Mouse (Mus musculus) cerebellum, adult 9-11 months (tissue): ENCODE measurements at regions not wholly inside any gene's neighbourhood (a gene's known extent, or its start where the extent isn't known, plus 50 kb on each side); places are given as distances from the start of the nearest gene placed in this dataset.

Experiments
- DNase-seq: peaks from one replicate; pipeline ENCODE4 v3.0.0; 2022

DNA sequence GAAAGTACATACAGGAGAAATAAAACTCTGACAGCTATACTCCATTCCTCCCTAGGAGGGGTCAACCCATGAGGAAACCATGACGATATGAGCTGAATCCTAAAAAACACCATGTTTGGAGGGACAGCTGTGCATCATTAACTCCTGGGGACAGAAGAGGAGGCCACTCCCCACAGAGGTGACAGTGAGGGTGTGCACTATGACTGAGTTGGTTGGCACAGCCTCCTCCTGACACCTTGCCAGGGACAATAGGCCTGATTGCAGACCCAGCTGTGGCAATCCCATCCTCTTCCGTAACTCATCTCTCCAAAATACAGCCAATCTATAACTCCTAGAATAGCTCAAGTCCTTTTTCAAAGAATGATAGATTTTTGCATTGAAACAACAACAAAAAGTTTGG lies 112.0 kb downstream of the Rbm43 start:
- no peak for DNase-seq

DNA sequence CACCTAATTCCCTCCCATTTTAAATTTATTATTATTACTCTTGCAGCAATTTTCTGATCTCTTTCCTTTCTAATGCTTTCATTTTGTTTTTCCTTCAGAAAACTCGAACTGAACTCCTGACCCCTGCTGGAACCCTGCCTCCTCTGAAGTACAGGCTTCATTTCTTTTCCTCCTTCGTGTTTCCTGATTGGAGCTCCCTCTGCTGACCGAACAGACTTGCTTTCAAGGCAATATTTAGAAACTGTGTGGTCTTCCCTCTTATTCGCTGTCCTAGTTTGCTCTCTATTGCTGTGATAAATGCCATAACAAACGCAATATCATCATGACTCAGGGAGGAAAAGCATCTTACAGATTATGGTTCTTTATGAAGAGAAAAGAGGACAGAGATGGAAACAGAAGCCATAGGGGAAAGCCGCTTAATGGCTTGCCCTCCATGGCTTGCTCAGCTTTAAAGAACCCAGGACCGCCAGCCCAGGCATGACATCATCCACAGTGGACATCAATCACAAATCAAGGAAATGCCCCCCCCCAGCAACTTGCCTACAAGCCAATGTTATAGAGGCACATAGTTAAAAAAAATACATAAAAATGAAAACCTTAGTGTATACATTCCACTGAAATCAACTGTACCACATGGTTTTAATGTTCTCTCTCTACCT lies 104.5 kb downstream of the Rbm43 start:
- DNase-seq: no peak

DNA sequence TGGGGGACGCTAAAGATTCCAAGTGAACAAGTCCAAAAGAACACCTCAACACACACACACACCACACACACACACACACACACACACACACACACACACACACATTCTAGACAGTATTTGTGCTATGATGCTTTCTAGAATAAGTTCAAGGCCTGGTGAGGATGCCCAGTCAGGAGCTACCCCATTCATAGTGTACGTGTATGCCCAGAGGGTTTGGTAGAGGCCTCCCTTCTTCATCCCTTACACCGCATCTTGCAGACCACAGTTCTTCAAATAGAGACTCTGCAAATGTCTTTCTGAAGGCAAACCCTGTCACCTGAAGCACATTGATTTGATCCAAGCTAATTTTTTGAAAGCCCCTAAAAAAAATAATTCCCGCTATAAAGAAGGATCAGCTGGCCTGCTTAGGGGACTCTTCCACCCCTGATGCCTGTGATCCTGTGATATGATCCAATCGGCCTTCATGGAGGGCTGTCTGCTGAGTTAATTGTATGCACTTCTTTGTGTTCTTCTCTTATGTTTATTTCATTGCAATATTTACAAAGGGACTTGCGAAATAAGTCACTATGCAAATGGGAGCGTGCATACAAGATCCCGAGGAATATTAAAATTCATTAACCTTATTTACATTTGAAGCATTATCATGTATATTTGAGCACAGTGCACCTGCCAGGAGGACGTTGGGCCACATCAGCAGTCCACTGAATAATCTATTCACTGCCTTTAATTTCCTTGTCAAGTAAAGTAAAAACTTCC lies 103.8 kb downstream of the Rbm43 start:
- no peak for DNase-seq

DNA sequence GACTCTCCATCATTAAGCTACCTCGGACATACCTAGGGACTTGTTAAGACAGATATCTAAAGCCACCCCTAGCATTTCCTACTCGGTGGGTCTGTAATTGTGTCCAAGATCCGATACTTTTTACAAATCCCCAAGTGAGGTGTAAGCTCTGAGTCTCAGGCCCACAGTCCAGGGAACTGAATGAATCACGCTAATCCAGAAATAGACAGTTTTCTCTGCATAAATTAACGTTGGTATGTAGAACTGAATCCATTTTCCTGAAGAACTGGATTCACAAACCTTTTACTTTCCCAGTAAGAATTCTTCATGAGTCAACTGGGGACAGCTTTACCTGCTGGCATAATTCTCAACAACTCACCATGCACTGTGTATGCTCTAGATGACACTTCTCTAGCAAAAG lies 97.1 kb downstream of the Rbm43 start:
- no peak for DNase-seq

- peak; percentile 21 for DNase-seq
These were observed 94.2 kb downstream of the Rbm43 start for GRCm38 (mm10) chr2:51840808-51841207.

DNA sequence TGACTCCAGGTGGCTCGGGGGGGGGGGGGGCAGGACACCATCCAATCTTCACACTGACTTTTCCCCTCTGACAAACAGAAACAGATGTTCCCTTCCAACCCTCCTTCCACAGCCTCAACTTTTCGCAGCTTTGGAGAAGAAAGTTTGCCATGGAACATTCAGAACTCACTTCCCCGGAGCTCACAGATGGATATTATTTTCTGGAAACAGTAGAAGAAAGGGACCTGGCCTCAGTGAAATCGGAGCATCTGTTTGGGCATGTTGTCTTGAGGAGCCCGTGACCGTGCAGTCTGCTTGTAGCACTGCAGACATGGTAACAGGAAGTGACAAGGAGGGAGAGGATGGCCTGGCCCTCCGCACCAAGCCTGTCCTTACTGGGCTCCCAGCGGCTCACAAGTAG lies 90.1 kb downstream of the Rbm43 start:
- DNase-seq: no peak

- DNase-seq: no peak
These were observed 87.4 kb downstream of the Rbm43 start for GRCm38 (mm10) chr2:51847556-51847955.

DNA sequence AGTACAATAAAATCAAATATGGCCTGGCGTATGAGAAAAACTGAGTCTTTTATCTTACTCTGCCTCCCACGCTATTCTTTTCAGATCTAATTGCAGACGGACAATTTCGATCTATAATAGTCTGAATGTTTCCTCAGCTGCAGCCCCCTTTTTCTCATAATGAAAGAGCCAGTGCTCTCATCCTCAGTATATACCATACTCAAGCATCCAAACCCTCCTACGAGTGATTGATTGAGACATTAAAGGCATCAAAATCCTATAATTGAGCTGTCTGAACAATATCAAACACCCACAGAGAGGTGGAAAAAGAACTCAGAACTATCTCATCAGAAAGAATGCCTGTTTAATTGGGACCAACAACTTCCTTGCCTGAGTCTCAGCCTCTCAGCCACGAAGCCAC lies 87.0 kb downstream of the Rbm43 start:
- no peak for DNase-seq

DNA sequence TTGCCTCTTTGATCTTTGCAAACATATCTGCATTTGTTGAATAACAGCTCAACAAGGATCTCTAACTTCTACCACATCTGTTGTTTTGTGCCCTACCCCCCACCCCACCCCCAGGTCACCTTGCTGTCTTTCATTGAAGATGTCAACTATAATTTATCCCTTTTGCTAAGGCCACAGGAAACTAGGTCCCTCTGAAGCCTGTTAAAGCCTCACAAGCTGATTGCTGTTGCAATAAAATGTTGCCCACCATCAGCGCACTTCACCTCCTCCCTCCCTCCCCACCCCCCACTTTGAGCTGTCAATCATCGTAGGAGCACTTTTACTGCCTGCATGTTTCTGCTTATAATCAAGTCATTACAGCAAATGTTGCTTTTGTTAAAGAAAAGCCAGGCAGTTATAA lies 86.5 kb downstream of the Rbm43 start:
- no peak for DNase-seq

DNA sequence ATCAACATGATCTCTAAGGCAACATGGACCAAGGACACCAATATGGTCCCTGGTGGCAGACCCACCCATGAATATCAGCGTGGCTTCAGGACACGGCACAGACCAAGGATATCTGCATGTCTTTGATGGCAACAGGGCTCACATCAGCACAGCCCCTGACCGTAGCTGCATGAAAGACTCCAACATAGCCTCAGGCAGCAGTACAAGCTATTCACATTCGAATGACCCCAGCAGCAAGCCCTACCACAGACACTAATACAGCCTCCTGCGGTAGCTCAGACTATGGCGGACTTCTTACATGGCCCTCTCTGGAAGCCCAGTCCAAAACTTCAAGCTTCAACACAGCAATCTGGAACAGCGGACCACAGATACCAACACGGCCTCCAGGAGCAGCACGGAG lies 84.4 kb downstream of the Rbm43 start:
- DNase-seq: no peak

DNA sequence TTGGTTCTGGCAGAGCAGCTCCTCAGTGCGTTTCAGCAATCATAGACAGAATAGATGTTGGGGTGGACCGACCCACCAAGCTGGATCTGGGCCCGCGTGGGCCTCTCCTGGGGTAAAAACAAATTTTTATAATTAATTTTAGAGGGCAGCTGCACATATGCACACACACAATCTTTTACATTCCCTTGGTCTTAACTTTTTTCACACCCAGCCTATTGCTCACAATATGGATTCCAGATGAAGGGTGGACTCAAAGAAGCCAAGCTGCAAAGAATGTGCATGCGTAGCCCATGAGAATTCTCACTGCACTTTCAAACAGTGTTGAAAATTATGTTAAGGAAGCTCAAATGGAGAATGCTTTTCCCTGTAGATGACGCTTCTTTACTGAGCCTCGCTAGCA lies 83.3 kb downstream of the Rbm43 start:
- DNase-seq: no peak

DNA sequence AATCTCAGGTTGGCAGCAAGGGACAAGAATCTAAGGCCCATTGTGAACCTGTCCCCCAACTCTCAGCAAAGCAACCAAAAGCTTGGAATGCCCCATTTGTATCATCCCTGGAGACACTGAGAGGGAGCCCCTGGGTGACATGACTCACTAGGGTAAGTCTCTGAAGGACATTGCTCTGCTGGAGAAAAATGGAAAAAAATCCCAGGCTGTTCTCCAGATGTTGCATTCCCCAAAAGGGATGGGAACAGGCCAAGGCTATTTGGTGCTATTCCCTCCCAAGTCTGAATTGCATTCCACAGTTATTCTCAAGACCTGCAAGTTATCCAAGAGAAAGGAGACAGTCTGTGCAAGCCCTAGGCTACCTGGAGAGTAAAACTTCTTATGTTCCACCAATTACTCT lies 77.7 kb downstream of the Rbm43 start:
- DNase-seq: no peak

- DNase-seq: no peak
These were observed 68.9 kb downstream of the Rbm43 start for GRCm38 (mm10) chr2:51866045-51866444.

GRCm38 (mm10) chr2:51868878-51869510 lies 66.0 kb downstream of the Rbm43 start:
- no peak for DNase-seq

GRCm38 (mm10) chr2:51871571-51871970 lies 63.4 kb downstream of the Rbm43 start:
- no peak for DNase-seq
